Mouse (Mus musculus): ENCODE data around the gene Espn. TPM values are rescaled to one million over a fixed set of nuclear protein-coding genes. Genes with fewer than 3 reads are reported as not detected.
A peak's percentile ranks its signal among the peaks of the same experiment; 100 is the strongest.

The Espn gene
- polyA plus RNA-seq, 1 experiment from 2014 or later: 2.0 TPM

GRCm38 (mm10) chr4:152136112-152136875 lies 15.9 kb downstream of the Espn start:
- Histone ChIP-seq H3K4me1 (ENCODE audit: insufficient read depth, low read depth, low read length) (peaks cover 5% of the 10 kb centered on the region; the same call in 1 of the 2 replicates), H3K4me3 (ENCODE audit: low read depth, low read length) (no peak overlapping the region), H3K27ac (ENCODE audit: low read length) (no peak overlapping the region), H3K27me3 (replicated peaks; ENCODE audit: insufficient read depth, low read length) (peaks cover 26% of the 10 kb centered on the region; the same call in 1 of the 2 replicates), H3K9me3 (ENCODE audit: low read length) (no peaks in the 10 kb centered on the region), H3K36me3 (ENCODE audit: insufficient read depth, low read length) (no peaks in the 10 kb centered on the region), H3K4me2 (replicated peaks; ENCODE audit: low read depth, low read length) (no peak overlapping the region), H3K9ac (replicated peaks; ENCODE audit: low read depth) (no peak overlapping the region)
- ATAC-seq (no peak), DNase-seq (ENCODE audit: low spot score) (peak; percentile 63)
- WGBS: 33% methylated on average over 5 of the region's 6 CpGs
- TF ChIP-seq EP300 (IDR thresholded peaks at IDR 0.05): no peak
- peak; percentile 74 for TF ChIP-seq CTCF (IDR thresholded peaks at IDR 0.05)

- WGBS: 78% methylated on average over 12 of the region's 12 CpGs
- no peak for ATAC-seq
- H3K27ac ChIP-seq (ENCODE audit: low read length): no peak overlapping the region
These were observed 16.8 kb downstream of the Espn start for GRCm38 (mm10) chr4:152135363-152135762.

GRCm38 (mm10) chr4:152134507-152134906 lies 17.7 kb downstream of the Espn start:
- Histone ChIP-seq H3K36me3 (ENCODE audit: insufficient read depth, low read length) (no peaks in the 10 kb centered on the region), H3K27me3 (replicated peaks; ENCODE audit: insufficient read depth, low read length) (peaks cover 36% of the 10 kb centered on the region; the same call in 1 of the 2 replicates), H3K9ac (replicated peaks; ENCODE audit: low read depth) (no peak overlapping the region), H3K4me2 (replicated peaks; ENCODE audit: low read depth, low read length) (no peak overlapping the region), H3K27ac (ENCODE audit: low read length) (no peak overlapping the region), H3K9me3 (ENCODE audit: low read length) (no peaks in the 10 kb centered on the region), H3K4me3 (ENCODE audit: low read depth, low read length) (no peak overlapping the region), H3K4me1 (ENCODE audit: insufficient read depth, low read depth, low read length) (peaks cover 5% of the 10 kb centered on the region; the same call in 1 of the 2 replicates)
- no peak for ATAC-seq
- peak; percentile 80 for TF ChIP-seq CTCF (IDR thresholded peaks at IDR 0.05)
- TF ChIP-seq EP300 (IDR thresholded peaks at IDR 0.05): no peak
- DNase-seq (ENCODE audit: low spot score): peak; percentile 52

More at GRCm38 (mm10) chr4:152135363-152135762, 16.8 kb downstream of the Espn start:
- TF ChIP-seq CTCF (IDR thresholded peaks at IDR 0.05) (no peak), EP300 (IDR thresholded peaks at IDR 0.05) (no peak)
- Histone ChIP-seq H3K4me1 (ENCODE audit: insufficient read depth, low read depth, low read length) (peaks cover 5% of the 10 kb centered on the region; the same call in 1 of the 2 replicates), H3K4me2 (replicated peaks; ENCODE audit: low read depth, low read length) (no peak overlapping the region), H3K27me3 (replicated peaks; ENCODE audit: insufficient read depth, low read length) (peaks cover 29% of the 10 kb centered on the region; the same call in 1 of the 2 replicates), H3K9me3 (ENCODE audit: low read length) (no peaks in the 10 kb centered on the region), H3K9ac (replicated peaks; ENCODE audit: low read depth) (no peak overlapping the region), H3K36me3 (ENCODE audit: insufficient read depth, low read length) (no peaks in the 10 kb centered on the region), H3K4me3 (ENCODE audit: low read depth, low read length) (no peak overlapping the region)
- no peak for DNase-seq (ENCODE audit: low spot score)

GRCm38 (mm10) chr4:152133213-152133612 lies 19.0 kb downstream of the Espn start:
- no peak overlapping the region for H3K27ac ChIP-seq (ENCODE audit: low read length)
- no peak overlapping the region for H3K4me2 ChIP-seq (replicated peaks; ENCODE audit: low read depth, low read length)
- no peaks in the 10 kb centered on the region for H3K36me3 ChIP-seq (ENCODE audit: insufficient read depth, low read length)
- no peak for TF ChIP-seq CTCF (IDR thresholded peaks at IDR 0.05)
- no peak for TF ChIP-seq EP300 (IDR thresholded peaks at IDR 0.05)
- WGBS: 51% methylated on average over 5 of the region's 5 CpGs
- H3K4me3 ChIP-seq (ENCODE audit: low read depth, low read length): no peak overlapping the region
- DNase-seq (ENCODE audit: low spot score) (no peak), ATAC-seq (no peak)
- H3K4me1 ChIP-seq (ENCODE audit: insufficient read depth, low read depth, low read length): no peaks in the 10 kb centered on the region
- peaks cover 49% of the 10 kb centered on the region for H3K27me3 ChIP-seq (replicated peaks; ENCODE audit: insufficient read depth, low read length)
- no peak overlapping the region for H3K9ac ChIP-seq (replicated peaks; ENCODE audit: low read depth)
- no peaks in the 10 kb centered on the region for H3K9me3 ChIP-seq (ENCODE audit: low read length)

GRCm38 (mm10) chr4:152132772-152133169 lies 19.4 kb downstream of the Espn start:
- H3K9me3 ChIP-seq (ENCODE audit: low read length): no peaks in the 10 kb centered on the region
- peaks cover 52% of the 10 kb centered on the region for H3K27me3 ChIP-seq (replicated peaks; ENCODE audit: insufficient read depth, low read length)
- no peak overlapping the region for H3K9ac ChIP-seq (replicated peaks; ENCODE audit: low read depth)
- ATAC-seq: no peak
- H3K4me3 ChIP-seq (ENCODE audit: low read depth, low read length): no peak overlapping the region
- no peak for DNase-seq (ENCODE audit: low spot score)
- no peaks in the 10 kb centered on the region for H3K36me3 ChIP-seq (ENCODE audit: insufficient read depth, low read length)
- no peak overlapping the region for H3K4me2 ChIP-seq (replicated peaks; ENCODE audit: low read depth, low read length)
- no peak overlapping the region for H3K27ac ChIP-seq (ENCODE audit: low read length)
- no peaks in the 10 kb centered on the region for H3K4me1 ChIP-seq (ENCODE audit: insufficient read depth, low read depth, low read length)
- 21% methylated on average over 8 of the region's 10 CpGs for WGBS
- TF ChIP-seq EP300 (IDR thresholded peaks at IDR 0.05) (no peak), CTCF (IDR thresholded peaks at IDR 0.05) (no peak)

GRCm38 (mm10) chr4:152131809-152132771 lies 20.1 kb downstream of the Espn start:
- H3K4me1 ChIP-seq (ENCODE audit: insufficient read depth, low read depth, low read length): no peaks in the 10 kb centered on the region
- H3K27me3 ChIP-seq (replicated peaks; ENCODE audit: insufficient read depth, low read length): peaks cover 52% of the 10 kb centered on the region
- ATAC-seq: peak; percentile 51
- H3K9me3 ChIP-seq (ENCODE audit: low read length): no peaks in the 10 kb centered on the region
- 9% methylated on average over 40 of the region's 50 CpGs for WGBS
- no peak overlapping the region for H3K27ac ChIP-seq (ENCODE audit: low read length)
- H3K4me2 ChIP-seq (replicated peaks; ENCODE audit: low read depth, low read length): peak overlapping the region; percentile 61
- H3K4me3 ChIP-seq (ENCODE audit: low read depth, low read length): peak overlapping the region; percentile 31
- DNase-seq (ENCODE audit: low spot score): peak; percentile 45
- TF ChIP-seq CTCF (IDR thresholded peaks at IDR 0.05): no peak
- TF ChIP-seq EP300 (IDR thresholded peaks at IDR 0.05): no peak
- H3K36me3 ChIP-seq (ENCODE audit: insufficient read depth, low read length): no peaks in the 10 kb centered on the region
- H3K9ac ChIP-seq (replicated peaks; ENCODE audit: low read depth): no peak overlapping the region

All from lung, postnatal 0 days (tissue).